Mouse (Mus musculus): ENCODE measurements around the gene Pde4c. TPM values are rescaled to one million over a fixed set of nuclear protein-coding genes. Genes with fewer than 3 reads are reported as not detected.

Gene Pde4c
- total and polyA plus RNA-seq, 3 experiments, result 2.3 to 6.5 (median 4.7) TPM

GRCm38 (mm10) chr8:70768231-70768776 lies 44.8 kb downstream of the Pde4c start:
- Histone ChIP-seq H3K27me3 (replicated peaks) (no peaks in the 10 kb centered on the region), H3K4me1 (ENCODE audit: control insufficient read depth in 1 of 2, insufficient read depth in 2 of 2) (peaks cover 42 to 76% of the 10 kb centered on the region in 2 experiments), H3K27ac (ENCODE audit: insufficient read depth, low read depth) (peak overlapping the region; percentile 80), H3K9ac (ENCODE audit: insufficient read depth, low read depth) (0 out of 2 replicates have a peak overlapping the region, but pooled peaks have one; percentile 2), H3K36me3 (replicated peaks in 1 of 2; ENCODE audit: control insufficient read depth in 1 of 2, insufficient read depth in 1 of 2, low read length in 1 of 2) (peaks cover 44 to 63% of the 10 kb centered on the region in 2 experiments), H3K9me3 (replicated peaks; ENCODE audit: low read length) (no peaks in the 10 kb centered on the region), H3K79me2 (replicated peaks; ENCODE audit: control insufficient read depth, extremely low read depth, insufficient read depth, poor library complexity, severe bottlenecking) (no peaks in the 10 kb centered on the region), H3K4me2 (ENCODE audit: insufficient read depth, low read depth, poor library complexity, severe bottlenecking) (peak overlapping the region; percentile 24; the same call in 1 of the 2 replicates), H3K4me3 (replicated peaks in 1 of 3; ENCODE audit: low read depth in 2 of 3, low read length in 2 of 3, poor library complexity in 1 of 3) (peak overlapping the region in 2 of 3 experiments; percentile 41 to 48)
- TF ChIP-seq SIN3A (IDR thresholded peaks at IDR 0.05; ENCODE audit: low read length) (no peak), IRF4 (IDR thresholded peaks at IDR 0.05; ENCODE audit: low read depth, low read length) (peak; percentile 52), UBTF (IDR thresholded peaks at IDR 0.05; ENCODE audit: low read depth, low read length) (no peak), MEF2A (IDR thresholded peaks at IDR 0.05; ENCODE audit: borderline replicate concordance, low read depth, low read length) (no peak), MYC (IDR thresholded peaks at IDR 0.05; ENCODE audit: low read depth, low read length) (no peak), CHD2 (IDR thresholded peaks at IDR 0.05; ENCODE audit: low read length) (no peak), KAT2A (IDR thresholded peaks at IDR 0.05; ENCODE audit: insufficient replicate concordance, low read length) (no peak), NELFE (IDR thresholded peaks at IDR 0.05; ENCODE audit: low read depth, low read length) (no peak), MXI1 (IDR thresholded peaks at IDR 0.05; ENCODE audit: low read depth, low read length) (no peak; the same call in 1 of the 2 replicates), JUND (conservative IDR thresholded peaks at IDR 0.05; ENCODE audit: low read depth, low read length) (no peak), EP300 (IDR thresholded peaks at IDR 0.05; ENCODE audit: low read length) (no peak), SMC3 (IDR thresholded peaks at IDR 0.05; ENCODE audit: low read depth, low read length) (no peak), HCFC1 (IDR thresholded peaks at IDR 0.05; ENCODE audit: low read depth, low read length) (no peak), ETS1 (conservative IDR thresholded peaks at IDR 0.05; ENCODE audit: low read depth, low read length) (0 out of 2 replicates have a peak, but pooled peaks have one; percentile 15), NRF1 (IDR thresholded peaks at IDR 0.05; ENCODE audit: low read depth, low read length) (no peak), RCOR1 (conservative IDR thresholded peaks at IDR 0.05; ENCODE audit: low read depth, low read length) (no peak), ZKSCAN1 (IDR thresholded peaks at IDR 0.05; ENCODE audit: borderline replicate concordance, low read depth, low read length) (no peak), TCF12 (IDR thresholded peaks at IDR 0.05; ENCODE audit: low read depth, low read length) (0 out of 2 replicates have a peak, but pooled peaks have one; percentile 21), RAD21 (IDR thresholded peaks at IDR 0.05; ENCODE audit: low read depth, low read length) (no peak), USF2 (conservative IDR thresholded peaks at IDR 0.05; ENCODE audit: low read depth, low read length) (no peak), BHLHE40 (IDR thresholded peaks at IDR 0.05; ENCODE audit: low read depth, low read length) (peak; percentile 2; the same call in 1 of the 2 replicates), CHD1 (IDR thresholded peaks at IDR 0.05; ENCODE audit: low read depth, low read length) (no peak), ZNF384 (IDR thresholded peaks at IDR 0.05; ENCODE audit: low read depth, low read length) (no peak), PAX5 (IDR thresholded peaks at IDR 0.05; ENCODE audit: low read length) (no peak), POLR2AphosphoS2 (IDR thresholded peaks at IDR 0.05; ENCODE audit: low read depth, low read length) (no peak), TBP (conservative IDR thresholded peaks at IDR 0.05; ENCODE audit: low read depth, low read length) (no peak), MAZ (IDR thresholded peaks at IDR 0.05; ENCODE audit: low read depth, low read length) (no peak), CTCF (conservative IDR thresholded peaks at IDR 0.05 in 1 of 2, IDR thresholded peaks at IDR 0.05 in 1 of 2; ENCODE audit: low read depth in 2 of 2, low read length in 2 of 2) (no peak)
- dilution Hi-C loops (cut with MboI; ENCODE audit: extremely low pct_ligation_motif_present, extremely low pct_unique_long_range_greater_than_20kb, low sequenced_read_pairs) (no loop called here), in situ Hi-C loops (cut with MboI; ENCODE audit: low pct_ligation_motif_present, low pct_unique_long_range_greater_than_20kb, low sequenced_read_pairs) (loop anchor here (5.0 kb wide), 1 partner anchor 34 kb away; no protein-coding TSS in a partner anchor)
- peak; percentile 53 for DNase-seq (ENCODE audit: extremely low read depth)

Data from CH12.LX (cell line).